Mouse (Mus musculus) megakaryocyte-erythroid progenitor cell, adult 5 weeks (primary cell): ENCODE measurements around the gene Il12a. TPM values are rescaled to one million over a fixed set of nuclear protein-coding genes. Genes with fewer than 3 reads are reported as not detected.

Experiments
- polyA plus RNA-seq: library from polyadenylated mRNA; stranded (reverse); fragments of >175 nt; gene quantifications from 2 replicates; pipeline ENCODE4 v1.2.3, GENCODE M21; 2012

The Il12a gene
- polyA plus RNA-seq = 3.0 and 3.2 TPM in 2 replicates

DNA sequence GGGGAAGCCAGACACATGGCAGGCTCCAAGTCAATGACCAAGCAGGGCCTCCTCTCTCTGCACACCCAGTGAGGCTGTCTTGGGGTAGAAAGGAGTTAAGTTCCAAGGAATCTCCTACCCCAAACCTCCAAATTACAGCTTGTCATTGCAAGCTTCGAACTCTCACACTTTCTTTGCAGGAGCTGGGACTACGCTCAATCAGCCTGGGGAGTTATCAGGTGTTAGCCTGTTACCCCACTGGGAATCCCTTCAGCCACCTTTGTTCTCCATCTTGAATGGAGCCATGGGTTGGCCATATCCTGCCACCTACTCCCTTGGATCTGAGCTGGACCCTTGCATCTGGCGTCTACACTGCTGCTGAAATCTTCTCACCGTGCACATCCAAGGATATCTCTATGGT is at the start of gene Il12a:
Gene Il12a, plus strand, starts transcription at position 301 of the 400 bp plus-strand sequence.

Other genes with a start within 250 kb of the Il12a start
- 0.31 and 0.43 TPM in 2 replicates for gene 1110032F04Rik, start 178.9 kb downstream of the Il12a start, polyA plus RNA-seq